Mouse (Mus musculus) heart, embryonic 11.5 days (tissue): ENCODE measurements around the gene Fam173b. TPM values are rescaled to one million over a fixed set of nuclear protein-coding genes. Genes with fewer than 3 reads are reported as not detected.

Source experiments
- ATAC-seq: fragments of 200-750 bp; cut with Nextera tagmentation; replicated peaks from 2 replicates; pipeline ENCODE4 v1.8.0; 2017; ENCODE audit warnings: moderate library complexity; ENCODE audit not compliant: insufficient number of reproducible peaks, low FRiP score, low TSS enrichment
- H3K27ac ChIP-seq: fragments of 300-500 bp; sonication (generic); 2 replicates; pipeline ENCODE4 v1.5.1; 2014; ENCODE audit warnings: mild to moderate bottlenecking, low read depth, low read length
- H3K27me3 ChIP-seq: fragments of 300-500 bp; sonication (generic); 2 replicates; pipeline ENCODE4 v1.6.1; 2014; ENCODE audit warnings: mild to moderate bottlenecking, low read length, mixed read lengths; ENCODE audit not compliant: control insufficient read depth, insufficient read depth
- H3K36me3 ChIP-seq: fragments of 300-500 bp; sonication (generic); 2 replicates; pipeline ENCODE4 v1.6.1; 2014; ENCODE audit warnings: mild to moderate bottlenecking, low read length, moderate library complexity, mixed read lengths; ENCODE audit not compliant: control insufficient read depth, insufficient read depth
- H3K4me1 ChIP-seq: fragments of 300-500 bp; sonication (generic); 2 replicates; pipeline ENCODE4 v1.6.1; 2014; ENCODE audit warnings: low read length; ENCODE audit not compliant: control insufficient read depth, insufficient read depth
- H3K4me2 ChIP-seq: fragments of 300-500 bp; sonication (generic); 2 replicates; pipeline ENCODE4 v1.6.1; 2014; ENCODE audit warnings: mild to moderate bottlenecking, moderate library complexity
- H3K4me3 ChIP-seq: fragments of 300-500 bp; sonication (generic); 2 replicates; pipeline ENCODE4 v1.5.1; 2014; ENCODE audit warnings: low read depth, low read length
- H3K9ac ChIP-seq: fragments of 300-500 bp; sonication (generic); 2 replicates; pipeline ENCODE4 v1.6.1; 2014; ENCODE audit warnings: mild to moderate bottlenecking, low read depth, low read length, moderate library complexity
- H3K9me3 ChIP-seq: fragments of 300-500 bp; sonication (generic); replicated peaks from 2 replicates; pipeline ENCODE4 v1.6.1; 2016; ENCODE audit warnings: low read length; ENCODE audit not compliant: control insufficient read depth
- WGBS: fragments of 180-500 bp; shearing (Covaris S2); extraction: QIAGEN DNeasy Blood & Tissue Kit; methylation state at CpG from one replicate; pipeline ENCODE4 v1.1.7; 2014; ENCODE audit not compliant: insufficient replicate concordance; 5-methylcytosine and 5-hydroxymethylcytosine counted together
- polyA plus RNA-seq: library from polyadenylated mRNA; unstranded; fragments of >200 nt; fragmentation: Nextera tagmentation; extraction: Ambion mirVana; gene quantifications from 2 replicates; pipeline ENCODE4 v1.2.1, GENCODE M21; 2014

Fam173b gene
- polyA plus RNA-seq, 1 experiment from 2014 or later, result 16.1 TPM

- no peaks in the 10 kb centered on the region for H3K27me3 ChIP-seq
- H3K36me3 ChIP-seq, result no peaks in the 10 kb centered on the region
- 65% methylated on average over 5 of the region's 5 CpGs for WGBS
- H3K4me1 ChIP-seq, result no peaks in the 10 kb centered on the region
- no peak overlapping the region for H3K4me3 ChIP-seq
- no peak for ATAC-seq
- H3K9me3 ChIP-seq, result no peaks in the 10 kb centered on the region
- H3K9ac ChIP-seq, result no peak overlapping the region
- H3K27ac ChIP-seq, result no peak overlapping the region
- no peak overlapping the region for H3K4me2 ChIP-seq
Measured at GRCm38 (mm10) chr15:31660133-31660795, 58.6 kb downstream of the Fam173b start.

- H3K4me1 ChIP-seq, result no peaks in the 10 kb centered on the region
- no peak overlapping the region for H3K9ac ChIP-seq
- 78% methylated on average over 9 of the region's 9 CpGs for WGBS
- H3K27me3 ChIP-seq, result no peaks in the 10 kb centered on the region
- ATAC-seq, result no peak
- no peak overlapping the region for H3K4me2 ChIP-seq
- H3K27ac ChIP-seq, result no peak overlapping the region
- no peak overlapping the region for H3K4me3 ChIP-seq
- H3K9me3 ChIP-seq, result no peaks in the 10 kb centered on the region
- H3K36me3 ChIP-seq, result no peaks in the 10 kb centered on the region
Measured at GRCm38 (mm10) chr15:31660844-31661243, 59.2 kb downstream of the Fam173b start.

- no peak overlapping the region for H3K9ac ChIP-seq
- WGBS, result 78% methylated on average over 4 of the region's 4 CpGs
Measured at GRCm38 (mm10) chr15:31661802-31662201, 60.1 kb downstream of the Fam173b start.

GRCm38 (mm10) chr15:31663074-31663473, 61.4 kb downstream of the Fam173b start:
- H3K9ac ChIP-seq, result no peak overlapping the region
- H3K27me3 ChIP-seq, result no peaks in the 10 kb centered on the region
- no peaks in the 10 kb centered on the region for H3K9me3 ChIP-seq
- H3K4me3 ChIP-seq, result no peak overlapping the region
- H3K4me2 ChIP-seq, result no peak overlapping the region
- no peak overlapping the region for H3K27ac ChIP-seq
- 65% methylated on average over 3 of the region's 3 CpGs for WGBS
- no peaks in the 10 kb centered on the region for H3K4me1 ChIP-seq
- no peaks in the 10 kb centered on the region for H3K36me3 ChIP-seq
- ATAC-seq, result no peak

More at GRCm38 (mm10) chr15:31661802-31662201, 60.1 kb downstream of the Fam173b start:
- ATAC-seq, result no peak
- H3K36me3 ChIP-seq, result no peaks in the 10 kb centered on the region
- H3K4me2 ChIP-seq, result no peak overlapping the region
- H3K27me3 ChIP-seq, result no peaks in the 10 kb centered on the region
- no peaks in the 10 kb centered on the region for H3K9me3 ChIP-seq
- no peak overlapping the region for H3K27ac ChIP-seq
- no peak overlapping the region for H3K4me3 ChIP-seq
- H3K4me1 ChIP-seq, result no peaks in the 10 kb centered on the region

Other genes starting within 250 kb of the Fam173b start
- 2.1 and 2.2 TPM in 2 replicates for gene Ankrd33b, start 234.1 kb upstream of the Fam173b start, polyA plus RNA-seq
- gene Ropn1l, start 148.1 kb upstream of the Fam173b start, polyA plus RNA-seq, result 3.3 TPM in 2 replicates
- gene March6, start 70.8 kb upstream of the Fam173b start, polyA plus RNA-seq, result 31.1 and 40.9 TPM in 2 replicates
- 6.6 and 8.5 TPM in 2 replicates for gene Cmbl, start 36.5 kb upstream of the Fam173b start, polyA plus RNA-seq
- gene Cct5, start within 50 bp of the Fam173b start, polyA plus RNA-seq, result 455 and 458 TPM in 2 replicates